Mouse (Mus musculus) C2C12 (cell line): Measurements from ENCODE around the gene Vgll4. TPM values are rescaled to one million over a fixed set of nuclear protein-coding genes. Genes with fewer than 3 reads are reported as not detected.

Source experiments
- H3K27me3 ChIP-seq: one replicate; pipeline ENCODE4 v1.6.1; 2011; ENCODE audit not compliant: control insufficient read depth, insufficient read depth, insufficient read length
- H3K36me3 ChIP-seq: one replicate; pipeline ENCODE4 v1.6.1; 2011; ENCODE audit not compliant: control insufficient read depth, insufficient read depth
- H3K4me3 ChIP-seq: one replicate; pipeline ENCODE4 v1.5.1; 2011; ENCODE audit warnings: mild to moderate bottlenecking, control low read depth; ENCODE audit not compliant: poor library complexity, insufficient read depth, severe bottlenecking
- H3K79me2 ChIP-seq: one replicate; pipeline ENCODE4 v1.6.1; 2011; ENCODE audit not compliant: control insufficient read depth, insufficient read depth
- H3K79me3 ChIP-seq: one replicate; pipeline ENCODE4 v1.6.1; 2011; ENCODE audit warnings: low read depth, control low read depth
- H3ac ChIP-seq: one replicate; pipeline ENCODE3; 2011; ENCODE audit warnings: low read depth; ENCODE audit not compliant: control insufficient read depth, insufficient read length
- CEBPB ChIP-seq: IDR thresholded peaks from one replicate; pipeline ENCODE4 v1.6.1; 2011; ENCODE audit warnings: low read depth, mild to moderate bottlenecking, control low read depth, moderate library complexity
- CTCF ChIP-seq: IDR thresholded peaks from one replicate; pipeline ENCODE4 v1.5.1; 2011; ENCODE audit not compliant: control insufficient read depth, insufficient read depth, insufficient read length
- FOSL1 ChIP-seq: IDR thresholded peaks from one replicate; pipeline ENCODE4 v1.8.0; 2011; ENCODE audit warnings: mild to moderate bottlenecking, low read length; ENCODE audit not compliant: poor library complexity, insufficient read depth, severe bottlenecking
- MAX ChIP-seq: IDR thresholded peaks from one replicate; pipeline ENCODE4 v1.6.1; 2011; ENCODE audit warnings: mild to moderate bottlenecking, control low read depth
- MYOD1 ChIP-seq: IDR thresholded peaks from one replicate; pipeline ENCODE4 v1.6.1; 2011; ENCODE audit warnings: low read depth; ENCODE audit not compliant: control insufficient read depth, insufficient read length
- MYOG ChIP-seq: IDR thresholded peaks from one replicate; pipeline ENCODE4 v1.6.1; 2011; ENCODE audit not compliant: control insufficient read depth, insufficient read length; ENCODE audit errors: extremely low read depth
- USF1 ChIP-seq: IDR thresholded peaks from one replicate; pipeline ENCODE4 v1.6.1; 2011; ENCODE audit warnings: low read depth, mild to moderate bottlenecking, control low read depth, moderate library complexity
- polyA plus RNA-seq: library from polyadenylated mRNA; unstranded; fragments of >200 nt; fragmentation: generic; extraction: Trizol; gene quantifications from one replicate; pipeline ENCODE4 v1.2.1, GENCODE M21; 2012; ENCODE audit warnings: missing spikeins

Gene Vgll4
- polyA plus RNA-seq, 1 experiment, result 30.7 TPM

DNA sequence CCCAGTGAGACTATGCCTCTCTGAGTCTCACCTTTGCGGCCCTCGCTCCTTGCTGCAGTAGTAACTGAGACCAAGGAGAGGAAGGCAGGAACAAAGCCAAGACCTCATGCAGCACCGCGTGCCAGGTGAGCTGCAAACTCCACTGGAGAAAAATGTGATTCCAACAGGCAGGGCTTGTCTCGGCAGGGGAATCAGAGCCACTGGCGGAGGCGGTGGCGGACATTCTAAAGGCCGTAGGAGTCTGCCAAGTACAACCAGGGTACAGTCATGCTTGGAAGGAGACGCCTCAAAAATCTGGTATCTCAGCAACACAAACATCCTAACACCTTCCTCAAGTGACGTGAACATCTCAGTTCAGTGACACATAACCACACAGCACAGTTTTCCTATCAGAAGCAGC is 35.7 kb downstream of the Vgll4 start:
- Histone ChIP-seq H3ac (no peak overlapping the region), H3K79me2 (no peaks in the 10 kb centered on the region), H3K79me3 (no peaks in the 10 kb centered on the region), H3K27me3 (peaks cover 3% of the 10 kb centered on the region), H3K36me3 (no peaks in the 10 kb centered on the region), H3K4me3 (no peak overlapping the region)
- TF ChIP-seq USF1 (no peak), CEBPB (no peak), MYOD1 (no peak), FOSL1 (no peak), MAX (no peak), CTCF (no peak), MYOG (no peak)

DNA sequence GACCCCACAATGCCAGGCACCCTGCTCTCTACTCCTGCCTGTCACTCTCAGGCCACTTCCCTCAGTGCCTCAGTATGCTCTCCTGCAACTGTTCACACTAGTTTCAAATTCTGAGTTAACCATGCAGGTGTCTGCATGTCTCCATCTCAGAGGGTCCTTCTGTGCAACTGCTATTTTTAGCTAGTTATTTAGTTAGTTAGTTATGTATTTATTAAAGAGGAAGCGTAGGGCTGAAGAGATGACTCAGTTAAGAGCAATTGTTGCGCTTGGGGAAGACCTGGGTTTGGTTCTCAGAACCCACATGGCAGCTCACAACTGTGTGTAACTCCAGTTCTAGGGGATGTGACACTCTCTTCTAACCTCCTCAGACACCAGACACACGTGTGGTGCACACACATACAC is 36.8 kb downstream of the Vgll4 start:
- H3K36me3 ChIP-seq, result no peaks in the 10 kb centered on the region
- H3K79me2 ChIP-seq, result no peaks in the 10 kb centered on the region
- H3K27me3 ChIP-seq, result peaks cover 3% of the 10 kb centered on the region
- no peak overlapping the region for H3ac ChIP-seq
- no peak overlapping the region for H3K4me3 ChIP-seq
- no peaks in the 10 kb centered on the region for H3K79me3 ChIP-seq
- TF ChIP-seq FOSL1, result no peak
- no peak for TF ChIP-seq MAX
- no peak for TF ChIP-seq MYOG
- no peak for TF ChIP-seq MYOD1
- no peak for TF ChIP-seq CEBPB
- no peak for TF ChIP-seq USF1

DNA sequence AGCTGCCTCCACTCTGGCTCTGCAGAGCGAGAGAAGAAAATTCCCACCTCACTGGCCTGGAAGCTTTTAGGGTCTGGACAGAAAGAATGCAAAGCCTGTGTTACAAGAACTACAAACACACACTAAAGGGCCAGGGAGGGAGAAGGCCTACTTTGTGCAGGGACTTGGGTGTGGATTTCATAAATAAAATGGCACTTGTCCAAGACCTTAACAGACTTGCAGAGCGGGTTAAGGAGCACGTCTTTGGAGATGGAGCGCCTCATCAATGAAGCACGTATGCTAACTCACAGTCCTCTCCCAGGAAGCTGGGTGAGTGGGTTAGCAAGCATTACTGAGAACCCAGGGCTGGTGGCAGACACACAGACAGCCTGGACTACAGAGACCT is 37.7 kb downstream of the Vgll4 start:
- no peak overlapping the region for H3ac ChIP-seq
- peaks cover 3% of the 10 kb centered on the region for H3K27me3 ChIP-seq
- H3K36me3 ChIP-seq, result no peaks in the 10 kb centered on the region
- H3K79me3 ChIP-seq, result no peaks in the 10 kb centered on the region
- no peak overlapping the region for H3K4me3 ChIP-seq
- no peak for TF ChIP-seq CTCF
- no peak for TF ChIP-seq FOSL1
- TF ChIP-seq MYOG, result no peak
- TF ChIP-seq MAX, result no peak
- no peak for TF ChIP-seq MYOD1
- no peak for TF ChIP-seq USF1
- no peak for TF ChIP-seq CEBPB
- no peaks in the 10 kb centered on the region for H3K79me2 ChIP-seq

DNA sequence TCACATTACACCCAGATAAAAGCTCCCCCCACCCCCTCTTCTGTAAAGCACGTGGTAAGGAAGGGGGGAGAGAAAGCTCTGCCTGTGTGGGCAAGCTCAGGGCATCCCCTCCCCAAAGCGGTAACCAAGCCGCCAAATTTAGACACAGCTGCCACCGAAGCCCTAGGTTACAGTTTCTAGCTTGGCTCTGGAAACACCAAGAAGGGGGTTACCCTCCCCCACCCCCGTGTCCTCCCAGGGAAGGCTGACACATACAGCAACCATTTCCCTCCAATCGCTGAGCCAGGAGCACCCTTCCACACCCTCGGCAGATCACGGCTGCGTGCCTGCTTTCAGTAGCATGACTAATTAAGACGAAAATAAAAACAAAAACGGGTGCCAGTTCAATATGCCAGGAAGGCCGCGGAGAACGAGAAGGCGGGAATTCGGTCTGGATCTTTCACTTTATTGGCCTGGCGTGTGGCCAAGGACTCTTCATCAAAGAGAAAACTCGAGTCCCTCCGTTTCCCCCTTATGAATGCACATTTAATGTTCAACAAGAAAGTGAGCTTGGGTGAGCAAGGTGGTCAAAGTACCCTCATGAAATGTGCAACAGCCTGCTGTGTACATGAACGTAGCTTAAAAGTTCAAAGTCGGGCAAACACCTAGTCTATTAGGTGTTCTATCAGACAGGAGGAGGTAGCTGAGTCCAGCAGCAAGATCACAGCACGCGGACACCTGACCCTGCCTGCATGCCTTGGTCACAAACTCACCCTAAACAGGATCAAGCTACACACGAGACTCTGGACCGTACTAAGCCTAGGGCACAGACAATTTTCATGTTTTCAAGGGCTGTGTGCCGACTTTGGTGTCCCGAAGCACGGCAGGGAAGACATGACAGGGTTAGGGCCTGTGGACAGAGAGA is 38.3 kb downstream of the Vgll4 start:
- H3K79me3 ChIP-seq, result no peaks in the 10 kb centered on the region
- TF ChIP-seq FOSL1 (no peak), CEBPB (no peak), MAX (no peak), CTCF (no peak), MYOG (no peak), MYOD1 (no peak), USF1 (no peak)
- H3K79me2 ChIP-seq, result no peaks in the 10 kb centered on the region
- no peaks in the 10 kb centered on the region for H3K36me3 ChIP-seq
- no peak overlapping the region for H3K4me3 ChIP-seq
- no peak overlapping the region for H3ac ChIP-seq
- H3K27me3 ChIP-seq, result peaks cover 3% of the 10 kb centered on the region

DNA sequence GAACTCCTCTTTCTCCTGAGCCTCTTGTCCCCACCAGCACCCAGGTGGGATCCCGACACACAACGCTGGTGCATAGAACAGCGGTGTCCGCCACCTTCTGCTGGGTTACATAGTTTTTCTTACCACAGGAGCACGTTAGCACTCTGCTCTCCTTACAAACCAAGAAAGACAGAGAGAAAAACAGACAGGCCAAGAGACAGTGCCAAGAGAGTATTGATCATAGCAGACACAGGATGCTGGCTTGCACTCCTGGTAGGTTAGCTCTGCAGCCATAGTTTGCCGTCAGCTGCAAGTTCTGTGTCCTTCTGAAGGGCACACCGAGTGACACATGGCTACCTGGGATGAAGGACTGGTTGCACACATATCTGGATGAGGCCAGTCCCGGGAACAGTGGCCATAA is 39.1 kb downstream of the Vgll4 start:
- TF ChIP-seq MYOD1 (no peak), MYOG (no peak), FOSL1 (no peak), CTCF (no peak), USF1 (no peak), CEBPB (no peak), MAX (no peak)
- Histone ChIP-seq H3K4me3 (no peak overlapping the region), H3ac (no peak overlapping the region), H3K27me3 (peaks cover 3% of the 10 kb centered on the region), H3K79me2 (no peaks in the 10 kb centered on the region), H3K36me3 (no peaks in the 10 kb centered on the region), H3K79me3 (no peaks in the 10 kb centered on the region)
